Mouse (Mus musculus) bone marrow, adult 2 months (tissue): Measurements from ENCODE around the gene BC107364.

Source experiments
- CTCF ChIP-seq: fragments of 200-500 bp; IDR thresholded peaks from 2 replicates; pipeline ENCODE4 v1.5.1; 2011; ENCODE audit warnings: low read length, control low read depth; ENCODE audit not compliant: control insufficient read depth, insufficient read depth
- POLR2A ChIP-seq: fragments of 200-500 bp; IDR thresholded peaks from 2 replicates; pipeline ENCODE4 v1.6.1; 2011; ENCODE audit warnings: low read depth, mild to moderate bottlenecking, control low read depth, low read length, borderline replicate concordance; ENCODE audit not compliant: control insufficient read depth

DNA sequence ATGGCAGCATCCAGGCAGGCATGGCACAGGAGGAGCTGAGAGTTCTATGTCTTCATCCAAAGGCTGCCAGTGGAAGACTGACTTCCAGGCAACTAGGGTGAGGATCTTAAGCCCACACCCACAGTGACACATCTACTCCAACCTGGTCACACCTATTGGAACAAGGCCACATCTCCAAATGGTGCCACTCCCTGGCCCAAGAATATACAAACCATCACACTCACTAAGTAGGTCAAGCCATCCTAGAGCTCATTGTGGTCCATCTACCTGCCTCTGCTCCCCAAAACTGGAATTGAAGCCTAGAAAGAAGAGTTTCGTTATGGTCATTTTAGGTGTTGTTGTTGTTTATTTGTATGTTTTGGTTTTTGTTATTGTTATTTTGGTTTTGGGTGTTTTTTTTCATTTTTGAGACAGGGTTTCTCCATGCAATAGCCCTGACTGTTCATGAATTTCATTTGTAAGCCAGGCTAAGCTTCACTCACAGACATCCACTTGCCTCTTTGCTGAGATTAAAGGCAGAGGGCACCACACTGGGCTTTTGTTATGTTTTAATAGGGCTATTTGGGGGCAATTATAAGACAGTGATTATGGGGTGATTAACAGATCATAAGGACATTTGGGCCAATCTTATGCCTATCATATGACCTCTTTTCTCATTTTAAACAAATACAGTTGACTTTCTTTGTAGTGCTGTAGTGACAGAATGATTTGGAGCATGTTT is 43.5 kb upstream of the BC107364 start:
- TF ChIP-seq CTCF = no peak
- no peak for TF ChIP-seq POLR2A
